Mouse (Mus musculus) adrenal gland, postnatal 36 days (tissue): ENCODE data around the gene Kif18b. TPM values are rescaled to one million over a fixed set of nuclear protein-coding genes. Genes with fewer than 3 reads are reported as not detected.
A peak's percentile ranks its signal among the peaks of the same experiment; 100 is the strongest.

Experiments used
- DNase-seq, 2 experiments: peaks; one replicate each; pipeline ENCODE4 v3.0.0; 2021; ENCODE audit warnings: mixed read lengths in 1 of 2
- long read RNA-seq, 2 experiments: library from polyadenylated mRNA; stranded (forward); transcript quantifications; one replicate each; pipeline ENCODE4 v2.0.0; 2021; ENCODE audit warnings: borderline sequencing depth in 2 of 2
- total RNA-seq, 2 experiments: library from RNA; stranded (reverse); gene quantifications; 2 replicates each; pipeline ENCODE4 v1.2.3; 2021

Gene Kif18b
- 1 to 10 TPM; 1.8 to 2.1 TPM for total RNA-seq
- long read RNA-seq, experiment 1, partial matches to known transcripts, result 2 of 3 reads
- long read RNA-seq, experiment 1, other reads (novel, unspliced or antisense), result 0 of 3 reads
- long read RNA-seq, experiment 2, result 0 reads

DNA sequence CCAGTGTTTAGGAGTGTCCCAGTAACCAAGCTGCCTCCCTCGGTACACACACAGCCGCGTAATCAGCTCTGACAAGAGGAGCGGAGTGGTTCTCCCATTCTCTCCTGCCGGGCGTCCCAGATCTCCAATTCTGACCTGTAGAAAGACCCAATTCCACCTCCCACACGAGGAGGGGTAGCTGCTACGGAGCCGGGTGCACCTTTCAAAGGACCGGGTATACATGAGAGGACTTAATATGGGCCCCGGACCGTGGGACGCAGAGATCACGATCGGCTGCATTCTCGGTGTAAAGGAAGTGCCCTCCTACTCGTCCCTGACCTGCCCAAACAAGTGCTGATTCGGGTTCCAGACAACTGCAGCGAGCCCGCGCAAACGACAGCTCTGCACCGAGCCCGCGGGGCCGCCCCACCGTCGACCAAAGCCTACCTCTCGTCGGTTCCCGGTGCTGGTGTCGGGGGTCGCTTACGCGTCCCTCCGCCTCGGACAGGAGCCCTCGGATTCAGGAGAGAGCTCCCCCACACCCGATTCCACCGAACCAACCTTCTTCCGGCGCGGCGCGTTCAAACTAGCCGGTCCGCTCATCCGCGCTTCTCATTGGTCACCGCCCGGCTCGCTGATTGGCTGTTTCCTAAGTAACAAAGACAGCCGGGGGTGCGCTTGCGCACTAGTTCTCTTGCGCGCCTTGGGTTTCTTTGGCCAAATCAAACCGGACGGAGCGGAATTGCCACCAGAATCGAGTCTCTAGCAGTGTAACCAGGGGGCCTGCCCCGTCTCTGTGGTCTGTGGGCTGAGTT, at the start of gene Kif18b:
Kif18b (minus strand) TSS at position 568 of the 794 bp plus-strand sequence.
- peak; percentile 95 for DNase-seq

DNA sequence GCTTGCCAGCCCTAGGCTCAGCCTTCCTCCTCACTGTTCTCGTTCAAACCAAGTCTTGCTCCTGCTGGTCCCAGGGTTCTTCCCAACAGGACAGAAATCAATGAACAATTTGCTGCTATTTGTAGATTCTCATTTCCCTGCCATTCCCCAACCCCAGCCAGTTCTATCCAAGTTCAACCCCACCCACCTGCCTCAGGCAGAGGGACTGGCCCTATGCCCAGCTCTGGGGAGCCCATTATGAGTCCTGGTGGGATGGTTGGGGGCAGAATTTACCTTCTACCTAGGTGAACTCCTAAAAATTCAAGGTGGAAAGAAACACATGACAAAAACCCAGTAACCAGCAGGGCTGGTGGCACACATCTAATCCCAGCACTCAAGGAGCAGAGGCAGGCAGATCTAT, 47.4 kb upstream of the Kif18b start:
- no peak for DNase-seq

DNA sequence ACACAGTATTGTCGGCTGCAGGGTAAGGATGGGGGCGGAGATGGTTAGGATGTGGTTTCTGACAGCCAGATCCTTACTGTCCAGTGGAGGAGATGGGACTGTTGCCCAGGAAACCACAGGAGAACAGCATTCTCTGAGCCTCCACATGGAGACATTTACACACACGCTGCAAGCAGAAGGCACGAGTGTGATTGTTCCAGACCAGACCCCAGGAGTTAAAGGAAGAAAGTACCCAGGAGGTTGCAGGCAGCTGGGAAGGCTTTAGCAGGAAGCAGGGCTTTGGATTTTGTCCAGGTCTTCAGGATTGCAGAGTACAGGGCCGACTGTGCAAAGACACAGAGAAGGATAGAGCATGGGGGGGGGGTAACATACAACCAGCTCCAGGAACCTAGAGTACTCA, 46.7 kb upstream of the Kif18b start:
- no peak for DNase-seq

GRCm38 (mm10) chr11:102964547-102965091, 39.7 kb upstream of the Kif18b start:
- no peak for DNase-seq

DNA sequence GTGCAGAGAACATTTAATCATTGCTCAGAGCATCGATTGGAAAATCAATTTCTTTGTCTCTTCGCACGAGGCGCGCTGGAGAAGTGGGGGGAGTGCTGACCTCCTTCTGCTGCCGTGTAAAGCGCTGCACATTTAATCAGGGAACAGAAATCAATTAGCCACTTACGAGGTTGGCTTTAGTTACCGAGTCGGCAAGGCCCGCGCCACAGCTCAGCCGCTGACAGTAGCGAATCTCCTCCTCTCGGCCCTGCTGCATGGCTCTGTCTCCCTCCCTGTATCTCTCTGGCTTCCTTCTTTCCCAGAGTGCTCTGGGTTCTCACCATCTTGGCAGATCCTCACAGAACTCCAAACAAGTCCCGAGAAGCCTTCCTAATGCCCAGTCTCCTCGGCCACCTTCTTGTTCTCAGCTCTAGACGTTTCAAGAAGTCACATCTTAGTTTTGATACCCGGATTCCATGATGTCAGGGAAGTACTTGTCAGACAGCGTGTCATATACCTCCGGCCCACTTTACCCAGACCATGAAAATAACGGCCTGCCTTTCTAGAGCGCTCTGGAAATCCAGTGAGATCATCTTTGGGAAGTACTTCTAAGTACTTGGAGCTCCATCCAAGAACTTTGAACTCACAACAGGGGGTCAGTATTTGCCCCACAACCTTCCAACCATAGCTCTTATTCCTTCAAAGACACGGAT, 39.1 kb upstream of the Kif18b start:
- no peak for DNase-seq

DNA sequence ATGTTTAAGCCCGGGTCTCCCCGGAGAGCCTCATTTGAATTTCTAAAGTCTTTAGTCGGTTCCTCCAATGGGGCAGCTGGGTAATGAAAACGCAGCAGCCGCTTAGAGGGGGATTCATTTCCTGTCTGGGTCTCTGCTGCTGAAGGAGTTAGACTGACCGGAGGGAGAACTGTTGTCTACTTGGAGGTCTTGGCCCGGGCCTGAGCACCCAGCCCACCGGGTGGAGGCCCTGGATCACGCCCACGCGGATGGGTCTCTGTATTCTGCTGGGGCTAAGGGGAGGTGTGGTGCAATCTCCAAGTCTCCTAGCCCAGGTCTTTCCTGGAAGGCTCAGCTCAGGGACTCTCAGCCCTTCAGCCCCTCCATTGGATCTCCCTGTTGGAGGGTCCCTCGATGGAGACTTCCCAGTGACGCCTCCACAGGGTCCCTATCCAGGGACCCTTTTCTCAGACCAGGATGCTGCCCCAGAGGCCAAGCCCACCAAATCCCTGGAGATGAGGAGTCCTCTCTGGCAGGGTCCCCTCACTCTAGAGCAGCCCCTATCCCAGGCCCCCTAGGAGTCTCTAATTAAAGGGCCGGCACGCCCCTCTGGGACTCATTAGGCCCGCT, 38.4 kb upstream of the Kif18b start:
- DNase-seq, result no peak

DNA sequence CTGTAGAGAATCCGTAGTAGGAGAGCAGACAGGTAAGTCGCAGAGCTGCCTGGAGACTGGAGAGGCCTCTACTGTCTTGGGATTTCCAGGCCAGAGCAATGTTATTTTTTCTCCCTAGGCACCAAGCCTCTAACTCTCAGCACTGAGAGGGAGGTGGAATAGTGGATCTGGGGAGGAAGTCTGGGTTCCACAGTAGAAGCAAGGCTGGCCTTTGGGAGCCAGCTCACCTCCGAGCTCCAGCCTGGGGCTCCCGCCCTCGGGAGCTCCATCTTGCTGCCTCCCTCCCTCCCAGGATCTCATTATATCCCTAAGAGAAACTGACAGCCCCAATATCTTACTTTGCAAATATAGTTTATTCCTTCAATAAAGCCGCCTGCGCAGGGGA, 37.9 kb upstream of the Kif18b start:
- DNase-seq, result no peak

DNA sequence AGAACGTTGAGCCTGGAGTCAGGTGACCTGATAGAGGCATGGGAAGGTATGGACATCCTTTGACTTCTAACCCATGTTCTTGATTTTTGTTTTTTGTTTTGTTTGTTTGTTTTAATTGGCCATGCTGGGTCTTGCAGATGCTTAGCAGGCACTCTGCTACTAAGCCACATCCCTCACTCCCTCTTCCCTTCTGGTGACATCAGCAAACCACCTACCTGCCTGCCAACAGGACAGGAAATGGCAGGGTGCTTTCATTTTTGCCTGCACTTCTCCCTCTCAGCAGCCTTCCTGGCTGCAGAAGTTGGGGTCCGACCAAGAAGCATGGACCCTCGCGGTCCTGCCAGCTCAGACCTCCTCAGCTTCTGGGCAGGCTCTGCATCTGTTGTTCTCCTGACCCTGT, 36.2 kb upstream of the Kif18b start:
- DNase-seq, result no peak

DNA sequence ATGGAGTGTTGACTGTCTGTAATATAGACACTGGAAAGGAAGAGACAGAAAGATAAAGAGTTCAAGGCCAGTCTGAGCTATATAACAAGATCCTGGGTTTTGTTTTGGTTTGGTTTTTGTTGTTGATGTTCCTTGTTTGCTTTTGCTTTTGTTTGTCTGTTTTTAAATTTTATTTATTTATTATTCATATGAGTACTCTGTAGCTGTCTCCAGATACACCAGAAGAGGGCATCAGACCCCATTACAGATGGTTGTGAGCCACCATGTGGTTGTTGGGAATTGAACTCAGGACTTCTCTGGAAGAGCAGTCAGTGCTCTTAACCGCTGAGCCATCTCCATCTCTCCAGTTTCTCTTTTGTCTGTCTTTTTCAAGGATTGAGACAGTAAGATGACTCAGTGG, 33.9 kb upstream of the Kif18b start:
- DNase-seq, result no peak

GRCm38 (mm10) chr11:102958431-102958830, 33.5 kb upstream of the Kif18b start:
- DNase-seq, result peak in 1 of 2 experiments; percentile 29

DNA sequence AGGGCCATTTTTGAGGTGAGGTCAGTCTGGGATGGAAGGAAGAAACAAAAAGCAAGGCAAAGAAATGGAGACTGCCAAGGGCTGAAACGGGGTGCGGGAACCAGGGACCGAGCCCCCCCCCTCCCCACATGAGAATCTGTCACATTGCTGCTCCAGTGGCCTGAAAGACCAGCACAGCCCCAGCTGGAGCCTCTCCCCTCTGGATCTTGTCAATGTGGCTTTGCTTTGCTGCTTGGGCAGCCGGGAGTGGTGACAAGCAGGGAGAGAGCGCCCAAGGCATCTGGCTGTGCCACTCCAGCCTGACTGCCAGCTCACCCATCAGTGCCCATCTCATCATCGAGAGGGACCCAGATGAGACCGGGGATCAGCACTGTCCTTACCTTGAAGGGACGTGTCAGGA, 32.8 kb upstream of the Kif18b start:
- no peak for DNase-seq

GRCm38 (mm10) chr11:102956962-102957614, 32.2 kb upstream of the Kif18b start:
- no peak for DNase-seq

DNA sequence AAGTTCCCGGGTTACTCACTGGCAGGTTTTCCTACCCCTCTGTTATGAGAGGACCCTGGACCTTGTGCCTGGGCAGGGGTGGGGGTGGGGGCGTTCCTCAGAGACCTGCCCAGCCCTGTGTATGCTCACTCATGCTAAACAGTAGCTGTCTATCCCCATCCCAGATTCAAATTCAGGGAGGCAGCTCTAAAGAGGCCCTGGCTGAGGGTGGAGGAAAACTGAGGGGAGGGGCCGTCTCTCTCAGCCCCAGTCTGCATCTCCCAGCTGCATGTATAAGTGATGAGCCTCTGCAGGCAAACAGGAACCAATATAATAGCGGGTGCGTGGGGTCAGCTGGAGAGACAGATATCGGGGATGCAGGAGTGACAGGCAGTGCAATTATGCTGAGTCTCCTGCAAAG, 28.0 kb upstream of the Kif18b start:
- no peak for DNase-seq

DNA sequence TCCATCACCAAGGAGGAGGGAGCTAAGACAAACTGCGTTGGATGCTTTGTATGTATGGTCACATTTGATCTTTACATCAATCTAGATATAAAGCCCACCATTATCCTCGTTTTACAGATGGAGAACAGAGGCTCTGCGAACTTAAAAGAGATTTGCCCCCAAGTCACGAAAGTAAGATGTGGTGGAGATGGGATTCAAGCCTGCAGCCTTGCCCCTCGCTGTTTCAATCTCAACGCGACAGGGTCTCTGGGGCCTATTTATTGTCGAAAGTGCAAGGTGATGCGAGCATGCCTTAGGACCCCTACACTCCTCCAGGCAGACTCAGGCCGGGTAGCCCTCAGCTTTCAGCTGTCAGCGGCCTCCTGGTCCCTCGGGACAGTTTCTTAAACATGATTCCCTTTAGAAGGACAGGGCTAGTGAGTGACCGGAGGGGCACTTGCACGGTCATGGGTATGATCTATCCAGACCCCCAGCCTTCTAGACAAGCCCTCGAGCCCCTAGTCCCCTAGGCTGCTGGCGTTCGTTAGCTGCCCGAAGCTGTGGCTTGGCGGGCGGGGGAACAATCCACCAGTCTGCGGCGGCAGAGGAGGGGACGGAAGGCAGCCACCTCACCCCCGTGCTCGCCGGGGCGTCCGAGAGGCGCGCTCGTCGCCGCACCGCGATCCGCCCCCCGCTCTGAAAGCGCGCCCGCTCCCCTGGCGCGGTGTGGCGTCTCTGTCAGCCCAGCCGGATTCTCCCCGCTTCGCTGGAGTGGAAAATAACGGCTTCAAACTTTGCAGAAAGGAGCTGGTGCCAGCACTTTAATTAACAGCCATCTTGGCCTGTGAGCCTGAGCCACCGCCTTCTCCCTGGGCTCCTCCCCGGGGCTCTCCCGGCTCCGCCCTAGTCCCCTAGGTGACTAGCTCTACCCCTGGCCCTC, 23.4 kb upstream of the Kif18b start:
- DNase-seq, result peak; percentile 61 to 76

DNA sequence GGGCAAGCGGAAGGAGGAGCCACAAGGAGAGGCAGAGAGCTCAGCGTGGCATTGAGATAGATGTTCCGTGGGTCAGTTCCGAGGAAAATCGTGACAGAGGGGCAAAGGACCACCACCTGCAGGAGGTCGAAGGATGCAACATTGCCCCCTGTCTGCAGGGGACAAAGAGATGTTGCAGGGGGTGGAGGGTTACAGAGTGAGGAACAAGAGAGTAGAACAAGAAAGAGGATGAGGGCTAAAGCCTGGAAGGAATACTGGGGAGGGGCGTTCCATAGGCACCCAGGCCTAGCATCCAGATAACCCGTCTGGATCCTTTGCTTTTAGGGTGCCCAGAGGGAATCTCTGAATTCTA, 22.0 kb upstream of the Kif18b start:
- no peak for DNase-seq

GRCm38 (mm10) chr11:102946265-102946991, 21.5 kb upstream of the Kif18b start, which contains the start of gene C1ql1:
C1ql1 (minus strand) TSS chr11:102946688.
- DNase-seq, result peak; percentile 93 to 96

GRCm38 (mm10) chr11:102945306-102946264, 20.7 kb upstream of the Kif18b start:
- DNase-seq, result no peak

DNA sequence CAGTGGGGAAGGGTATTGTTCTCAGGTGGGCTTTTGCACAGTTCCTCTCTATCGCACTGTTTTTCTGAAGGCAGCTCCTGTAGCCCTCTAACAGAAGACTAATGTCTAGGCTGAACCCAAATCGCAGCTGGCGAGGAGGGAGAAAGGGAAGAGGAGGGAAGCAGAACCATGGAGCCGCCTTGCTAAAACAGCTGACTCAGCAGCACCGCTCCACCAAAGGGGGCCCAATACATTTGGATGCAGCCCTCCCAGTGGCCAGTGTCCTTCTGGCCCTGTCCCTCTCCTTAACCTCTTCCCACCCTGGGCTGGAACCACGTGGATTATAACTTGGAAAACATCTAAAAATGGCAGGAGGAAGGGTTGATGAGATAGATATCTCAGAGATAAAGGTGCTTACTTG, 16.3 kb upstream of the Kif18b start:
- DNase-seq, result no peak

DNA sequence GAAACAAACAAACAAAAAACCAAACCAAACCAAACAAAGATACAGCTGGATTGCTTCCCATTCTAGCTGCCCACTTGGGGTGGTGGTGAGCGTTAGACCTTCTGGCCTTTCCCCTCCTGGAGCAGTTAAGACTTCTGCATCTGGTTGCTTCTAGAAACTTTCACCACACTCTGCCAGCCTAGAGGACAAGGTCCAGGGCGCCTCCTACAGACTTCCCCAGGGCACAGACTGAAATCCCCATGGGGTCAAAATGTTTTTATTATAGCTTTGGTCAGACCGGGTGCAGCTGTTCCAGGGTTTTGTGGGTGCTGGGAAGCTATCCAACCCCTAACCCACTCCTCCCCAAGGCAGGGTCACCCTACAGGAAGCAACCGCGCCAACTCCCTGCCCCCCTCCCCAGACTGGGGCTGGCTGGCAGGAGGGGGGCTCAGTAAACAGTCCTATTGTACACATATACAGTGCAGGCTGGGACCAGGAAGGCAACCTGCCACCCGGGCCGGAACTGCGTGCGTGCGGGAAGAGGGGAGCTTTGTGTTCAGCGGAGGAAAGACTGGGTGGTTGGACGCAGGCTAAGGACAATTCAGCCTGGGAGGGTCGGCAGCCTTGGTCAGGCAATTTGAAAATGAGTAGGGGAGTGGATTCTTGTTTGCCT, 14.2 kb upstream of the Kif18b start:
- no peak for DNase-seq
